12 mouse cellular contexts compared by ENCODE assay signal in the genomic region with DNA sequence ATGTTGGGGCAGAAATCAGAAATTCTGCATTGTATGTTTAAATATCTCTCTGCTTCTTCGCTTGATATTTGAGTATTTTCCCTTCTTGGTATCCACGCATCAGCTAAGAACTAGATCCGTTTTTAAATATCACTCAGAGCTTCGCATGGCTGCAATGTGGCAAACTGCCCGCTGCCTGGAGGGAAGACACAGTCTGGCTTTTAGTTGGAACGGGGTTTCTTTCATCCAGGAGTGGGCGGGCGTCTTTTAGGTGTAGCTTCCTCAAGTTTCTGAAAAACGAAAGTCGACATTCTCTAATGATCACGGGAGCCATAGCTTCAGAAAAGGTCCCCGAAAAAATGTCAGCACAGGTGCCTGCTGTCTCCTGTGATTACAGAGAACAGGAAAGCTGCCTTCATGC. TPM values are rescaled to one million over a fixed set of nuclear protein-coding genes. Genes with fewer than 3 reads are reported as not detected.
DNase-seq lines count a peak whose midpoint lies in the region; ATAC-seq and TF ChIP-seq lines count a peak whose summit lies in the region.
"Had no signal": no experiment of that assay in that cellular context is flagged by ENCODE, and none has a peak within 500 bp of the region (broad histone marks: within the 10 kb centered on the region; RNA-seq: fewer than 3 reads in every experiment).

No protein-coding gene starts in this region.

- 0 out of 2 replicates have a peak overlapping the region, but pooled peaks have one; percentile 14 for H3K4me2 ChIP-seq in heart, embryonic 14.5 days (ENCODE audit: low read length)
- no peak overlapping the region for H3K4me2 ChIP-seq in heart, embryonic 12.5 days
- H3K4me2 ChIP-seq in heart, embryonic 16.5 days (ENCODE audit: low read depth, low read length) = peak overlapping the region; percentile 6; the same call in 1 of the 2 replicates
- H3K4me2 ChIP-seq: forebrain, embryonic 12.5 days; limb, embryonic 13.5 days had no signal

- no peaks in the 10 kb centered on the region for H3K36me3 ChIP-seq in heart, embryonic 14.5 days (ENCODE audit: control insufficient read depth, insufficient read depth, low read length)
- no peaks in the 10 kb centered on the region for H3K36me3 ChIP-seq in heart, embryonic 12.5 days
- no peaks in the 10 kb centered on the region for H3K36me3 ChIP-seq in heart, embryonic 16.5 days (ENCODE audit: control insufficient read depth, insufficient read depth)
- H3K36me3 ChIP-seq in forebrain, embryonic 10.5 days (replicated peaks) = no peaks in the 10 kb centered on the region
- H3K36me3 ChIP-seq: forebrain, embryonic 12.5 days; limb, embryonic 13.5 days had no signal

- no peak overlapping the region for H3K27ac ChIP-seq in heart, embryonic 14.5 days (replicated peaks in 1 of 2; ENCODE audit: control insufficient read depth in 1 of 2, insufficient read depth in 1 of 2, low read depth in 2 of 2, low read length in 2 of 2)
- no peak overlapping the region for H3K27ac ChIP-seq in heart, embryonic 12.5 days (ENCODE audit: poor library complexity, severe bottlenecking)
- no peak overlapping the region for H3K27ac ChIP-seq in cortical plate, adult 2 months (ENCODE audit: insufficient read depth, low read length)
- no peak overlapping the region for H3K27ac ChIP-seq in heart, embryonic 16.5 days (ENCODE audit: low read length)
- H3K27ac ChIP-seq in forebrain, embryonic 10.5 days = no peak overlapping the region
- H3K27ac ChIP-seq: forebrain, embryonic 12.5 days; limb, embryonic 13.5 days had no signal

- TF ChIP-seq CTCF in cortical plate, adult 2 months (IDR thresholded peaks at IDR 0.05; ENCODE audit: extremely low read depth, insufficient read depth, low read length) = no peak

- H3K9ac ChIP-seq in heart, embryonic 14.5 days (ENCODE audit: low read length) = no peak overlapping the region
- H3K9ac ChIP-seq in heart, embryonic 12.5 days = no peak overlapping the region
- H3K9ac ChIP-seq in heart, embryonic 16.5 days (ENCODE audit: low read length) = no peak overlapping the region
- H3K9ac ChIP-seq: forebrain, embryonic 12.5 days; limb, embryonic 13.5 days had no signal

- no peak overlapping the region for H3K4me3 ChIP-seq in heart, embryonic 14.5 days (ENCODE audit: control insufficient read depth in 1 of 2, insufficient read depth in 1 of 2, low read depth in 1 of 2, low read length in 2 of 2)
- no peak overlapping the region for H3K4me3 ChIP-seq in heart, embryonic 12.5 days
- H3K4me3 ChIP-seq in cortical plate, adult 2 months (ENCODE audit: insufficient read depth, low read length) = peak overlapping the region; percentile 28; the same call in 1 of the 2 replicates
- no peak overlapping the region for H3K4me3 ChIP-seq in heart, embryonic 16.5 days (ENCODE audit: low read length)
- H3K4me3 ChIP-seq in forebrain, embryonic 10.5 days = no peak overlapping the region
- H3K4me3 ChIP-seq: forebrain, embryonic 12.5 days; limb, embryonic 13.5 days had no signal

- ATAC-seq in heart, embryonic 14.5 days (ENCODE audit: insufficient number of reproducible peaks, insufficient read depth, low FRiP score, low read depth) = no peak
- no peak for ATAC-seq in heart, embryonic 12.5 days (ENCODE audit: insufficient number of reproducible peaks, low FRiP score)
- no peak for ATAC-seq in heart, embryonic 16.5 days (replicated peaks; ENCODE audit: extremely low read depth, insufficient read depth, low FRiP score)
- ATAC-seq in megakaryocyte-erythroid progenitor cell, adult 5-6 weeks (replicated peaks; ENCODE audit: low FRiP score, low TSS enrichment, poor library complexity, severe bottlenecking) = no peak

- TF ChIP-seq POLR2A in cortical plate, adult 2 months (IDR thresholded peaks at IDR 0.05; ENCODE audit: extremely low read depth, insufficient read depth, low read length) = no peak

- H3K4me1 ChIP-seq in heart, embryonic 14.5 days (ENCODE audit: control insufficient read depth in 2 of 2, insufficient read depth in 2 of 2, low read length in 2 of 2) = peaks cover 0 to 2% of the 10 kb centered on the region in 2 experiments; a peak in 1 of 4 replicates
- H3K4me1 ChIP-seq in heart, embryonic 12.5 days (replicated peaks) = no peaks in the 10 kb centered on the region
- H3K4me1 ChIP-seq in cortical plate, adult 2 months (ENCODE audit: control insufficient read depth, insufficient read depth, low read length) = no peaks in the 10 kb centered on the region
- H3K4me1 ChIP-seq in heart, embryonic 16.5 days (ENCODE audit: control insufficient read depth, insufficient read depth, low read length) = peaks cover 2% of the 10 kb centered on the region
- H3K4me1 ChIP-seq in forebrain, embryonic 10.5 days = no peaks in the 10 kb centered on the region
- H3K4me1 ChIP-seq: forebrain, embryonic 12.5 days; limb, embryonic 13.5 days had no signal

- DNase-seq in right cerebral cortex, adult 2 months (ENCODE audit: low spot score in 2 of 2) = peak; percentile 57 to 58
- DNase-seq in forebrain, embryonic 10.5 days (ENCODE audit: extremely low spot score, low spot score) = no peak
- DNase-seq in B cell, adult 2 months = no peak
- DNase-seq: thymus, postnatal 4 days had no signal

- 65% methylated on average over 12 of the region's 12 CpGs for WGBS in heart, embryonic 14.5 days
- WGBS in heart, embryonic 12.5 days = 70% methylated on average over 12 of the region's 12 CpGs
- WGBS in heart, embryonic 16.5 days = 66% methylated on average over 12 of the region's 12 CpGs
- 81% methylated on average over 12 of the region's 12 CpGs for WGBS in forebrain, embryonic 10.5 days

- no peaks in the 10 kb centered on the region for H3K9me3 ChIP-seq in heart, embryonic 14.5 days (ENCODE audit: control insufficient read depth, low read length)
- no peaks in the 10 kb centered on the region for H3K9me3 ChIP-seq in heart, embryonic 12.5 days (replicated peaks)
- no peaks in the 10 kb centered on the region for H3K9me3 ChIP-seq in heart, embryonic 16.5 days (replicated peaks; ENCODE audit: control insufficient read depth, low read length)
- no peaks in the 10 kb centered on the region for H3K9me3 ChIP-seq in forebrain, embryonic 10.5 days
- H3K9me3 ChIP-seq: forebrain, embryonic 12.5 days; limb, embryonic 13.5 days had no signal

- no peaks in the 10 kb centered on the region for H3K27me3 ChIP-seq in heart, embryonic 14.5 days (ENCODE audit: control insufficient read depth, insufficient read depth, low read length)
- no peaks in the 10 kb centered on the region for H3K27me3 ChIP-seq in heart, embryonic 12.5 days (replicated peaks)
- H3K27me3 ChIP-seq in heart, embryonic 16.5 days (ENCODE audit: control insufficient read depth, insufficient read depth, low read length) = no peaks in the 10 kb centered on the region
- no peaks in the 10 kb centered on the region for H3K27me3 ChIP-seq in forebrain, embryonic 10.5 days (ENCODE audit: poor library complexity, severe bottlenecking)
- H3K27me3 ChIP-seq: forebrain, embryonic 12.5 days; limb, embryonic 13.5 days had no signal

RNA-seq across cellular contexts. Expression of a gene that starts 1.4 kb away (rescaled TPM):
- polyA plus RNA-seq in heart, embryonic 14.5 days (2014; fragmentation: Nextera tagmentation; extraction: Ambion mirVana) = 0.32 and 0.35 TPM in 2 replicates
- 0.08 and 0.13 TPM in 2 replicates for polyA plus RNA-seq in heart, embryonic 12.5 days (2016; fragmentation: Nextera tagmentation; extraction: Ambion mirVana)
- 0.02 TPM in 2 replicates for polyA plus RNA-seq in cortical plate, adult 2 months (2012; rRNA removed)
- 0.26 and 0.30 TPM in 2 replicates for polyA plus RNA-seq in heart, embryonic 16.5 days (2015; fragmentation: Nextera tagmentation; extraction: Ambion mirVana)
- not detected in 2 replicates for total RNA-seq in megakaryocyte-erythroid progenitor cell, adult 5-6 weeks (2014; fragmentation: Nextera tagmentation)
- total RNA-seq in megakaryocyte-erythroid progenitor cell, adult 5-6 weeks (2017) = not detected in 2 replicates
- polyA plus RNA-seq in forebrain, embryonic 10.5 days (2016; fragmentation: Nextera tagmentation; extraction: Ambion mirVana) = not detected in 2 replicates
- polyA plus RNA-seq: forebrain, embryonic 12.5 days; intestine, embryonic 14.5 days; limb, embryonic 13.5 days had no signal

RNA-seq across cellular contexts. Expression of a gene that starts 14.2 kb away (rescaled TPM):
- polyA plus RNA-seq in heart, embryonic 14.5 days (2014; fragmentation: Nextera tagmentation; extraction: Ambion mirVana) = not detected in 2 replicates
- polyA plus RNA-seq in heart, embryonic 12.5 days (2016; fragmentation: Nextera tagmentation; extraction: Ambion mirVana) = not detected in 2 replicates
- polyA plus RNA-seq in cortical plate, adult 2 months (2012; rRNA removed) = not detected in 2 replicates
- not detected in 2 replicates for polyA plus RNA-seq in heart, embryonic 16.5 days (2015; fragmentation: Nextera tagmentation; extraction: Ambion mirVana)
- not detected in 2 replicates for total RNA-seq in megakaryocyte-erythroid progenitor cell, adult 5-6 weeks (2014; fragmentation: Nextera tagmentation)
- total RNA-seq in megakaryocyte-erythroid progenitor cell, adult 5-6 weeks (2017) = not detected in 2 replicates
- not detected in 2 replicates for polyA plus RNA-seq in forebrain, embryonic 10.5 days (2016; fragmentation: Nextera tagmentation; extraction: Ambion mirVana)
- polyA plus RNA-seq: forebrain, embryonic 12.5 days; intestine, embryonic 14.5 days; limb, embryonic 13.5 days had no signal

RNA-seq across cellular contexts. Expression of a gene that starts 33.7 kb away (rescaled TPM):
- polyA plus RNA-seq in heart, embryonic 14.5 days (2014; fragmentation: Nextera tagmentation; extraction: Ambion mirVana) = not detected in 2 replicates
- not detected in 2 replicates for polyA plus RNA-seq in heart, embryonic 12.5 days (2016; fragmentation: Nextera tagmentation; extraction: Ambion mirVana)
- polyA plus RNA-seq in cortical plate, adult 2 months (2012; rRNA removed) = not detected in 2 replicates
- not detected in 2 replicates for polyA plus RNA-seq in heart, embryonic 16.5 days (2015; fragmentation: Nextera tagmentation; extraction: Ambion mirVana)
- total RNA-seq in megakaryocyte-erythroid progenitor cell, adult 5-6 weeks (2014; fragmentation: Nextera tagmentation) = not detected in 2 replicates
- total RNA-seq in megakaryocyte-erythroid progenitor cell, adult 5-6 weeks (2017) = not detected in 2 replicates
- polyA plus RNA-seq in forebrain, embryonic 10.5 days (2016; fragmentation: Nextera tagmentation; extraction: Ambion mirVana) = not detected in 2 replicates
- polyA plus RNA-seq: forebrain, embryonic 12.5 days; intestine, embryonic 14.5 days; limb, embryonic 13.5 days had no signal

Comparison
In these comparisons a context has a peak if more than half of its experiments do, and no peak if none do; other contexts are left out.
1. DNase-seq: peak in right cerebral cortex, adult 2 months (2 of 2); none in forebrain, embryonic 10.5 days (single experiment) and B cell, adult 2 months (0 of 2).